Mouse (Mus musculus) erythroid progenitor cell, adult 5-6 weeks (primary cell): Measurements from ENCODE around the gene Zfp593. TPM values are rescaled to one million over a fixed set of nuclear protein-coding genes. Genes with fewer than 3 reads are reported as not detected.
A peak's percentile ranks its signal among the peaks of the same experiment; 100 is the strongest.
"Not testable (repeated sequence)": the region's sequence is repeated elsewhere in the genome, so short reads cannot be mapped to it uniquely, and the experiment has no call there.

Source experiments
- ATAC-seq: replicated peaks from 2 replicates; pipeline ENCODE4 v1.8.0; 2016; ENCODE audit warnings: moderate number of reproducible peaks, mild to moderate bottlenecking, moderate TSS enrichment, inconsistent platforms; ENCODE audit not compliant: poor library complexity, low FRiP score, severe bottlenecking
- total RNA-seq, 2 experiments: library from RNA; stranded (forward) in 1 of 2; stranded (reverse) in 1 of 2; fragments of 150-400 nt in 1 of 2; fragments of 186-747, 209-891 nt in 1 of 2; gene quantifications; 2 replicates each; pipeline versions ENCODE4 v1.2.3 to v1.2.4; 2015 to 2017; ENCODE audit warnings: low replicate concordance in 2 of 2

The Zfp593 gene
- total RNA-seq (2015; ENCODE audit: low replicate concordance) (2.2 and 4.6 TPM in 2 replicates), total RNA-seq (2017; ENCODE audit: low replicate concordance) (not detected in 2 replicates)

DNA sequence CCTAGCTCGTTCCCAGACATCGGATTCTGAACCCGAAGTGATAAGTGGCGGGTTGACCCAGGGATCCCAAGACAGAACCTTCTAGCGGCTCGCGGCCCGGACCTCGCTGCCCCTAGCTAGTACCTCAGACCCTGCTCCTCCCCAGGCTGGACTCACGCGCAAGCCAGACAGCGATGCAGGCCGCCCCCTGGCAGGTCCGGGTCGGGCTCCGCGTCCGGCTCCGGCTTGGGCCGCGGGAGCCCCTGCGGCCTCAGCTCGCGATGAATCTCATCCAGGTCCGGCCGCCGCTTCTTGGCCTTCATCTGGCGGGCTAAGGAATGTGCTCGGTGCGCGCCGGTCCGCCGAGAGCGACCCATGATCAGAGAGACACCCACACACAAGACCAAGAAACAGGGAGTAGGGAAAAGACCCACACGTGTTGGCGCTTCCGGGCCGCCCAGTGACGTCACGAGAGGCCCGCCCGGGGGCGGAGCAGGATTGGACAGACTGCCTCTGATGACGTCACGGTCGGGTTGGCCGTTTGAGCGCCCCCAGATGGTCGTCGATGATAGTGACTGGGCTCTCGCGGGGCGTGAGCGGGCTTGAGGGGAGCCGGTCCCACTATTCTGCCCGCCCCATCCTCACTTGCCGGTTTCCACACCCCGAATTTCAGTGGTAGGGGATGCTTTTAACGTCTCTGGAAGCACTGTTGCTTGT is at the start of gene Zfp593:
Gene Zfp593, minus strand, starts transcription at position 445 of the 696 bp plus-strand sequence.
- ATAC-seq, result peak; percentile 81

DNA sequence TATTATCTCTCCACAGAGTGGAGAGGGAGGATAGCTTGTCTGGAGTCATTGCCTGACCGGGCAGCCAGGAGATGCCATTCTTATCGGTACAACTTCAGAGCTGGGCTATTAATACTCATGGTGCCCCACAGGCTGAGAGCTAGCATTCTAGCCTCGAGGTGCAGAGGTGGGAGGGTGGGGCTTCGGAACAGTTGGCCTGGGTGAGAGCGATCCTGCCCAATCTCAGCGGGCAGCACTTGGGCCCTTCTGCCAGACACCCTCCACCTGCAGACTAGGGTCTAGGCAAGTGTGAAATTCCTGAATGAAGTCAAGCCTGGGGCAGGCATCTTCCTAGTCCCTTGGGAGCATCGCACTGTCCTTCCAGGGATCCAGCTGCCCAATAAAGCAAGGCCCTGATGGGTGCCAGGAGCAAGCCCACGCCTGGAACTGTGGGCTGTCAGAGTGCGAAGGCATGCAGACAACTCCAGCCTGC is 48.3 kb upstream of the Zfp593 start:
- ATAC-seq, result no peak

DNA sequence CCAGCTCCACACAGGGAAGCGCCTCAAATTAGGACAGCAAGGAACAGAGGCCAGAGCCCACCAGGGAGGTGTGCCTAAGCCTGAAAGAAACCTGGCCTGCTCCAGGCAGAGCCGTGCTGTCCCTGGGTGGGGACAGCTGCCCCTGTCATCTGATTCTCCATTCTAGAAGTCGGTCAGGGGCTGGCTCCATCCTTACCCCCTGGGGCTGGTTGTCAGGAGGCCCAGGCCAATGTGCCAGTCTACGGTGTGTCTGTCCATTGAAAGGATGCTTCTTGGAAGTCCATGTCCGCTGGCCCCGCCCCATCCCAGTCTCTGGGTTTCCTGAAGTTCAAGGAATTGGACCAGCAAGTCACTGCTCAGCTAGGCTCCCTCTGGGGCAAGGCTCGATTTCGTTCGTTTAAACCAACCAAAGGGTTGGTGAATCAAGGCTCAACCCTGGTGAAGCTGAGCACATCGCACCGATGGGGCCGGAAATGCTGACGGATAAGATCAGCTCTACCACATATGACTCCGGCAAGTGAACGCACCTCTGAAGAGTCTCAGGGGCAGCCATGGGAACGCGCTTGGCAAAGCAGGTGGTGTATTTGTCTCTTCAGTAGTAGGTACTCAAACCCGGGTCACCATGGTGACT is 47.8 kb upstream of the Zfp593 start:
- ATAC-seq, result no peak

DNA sequence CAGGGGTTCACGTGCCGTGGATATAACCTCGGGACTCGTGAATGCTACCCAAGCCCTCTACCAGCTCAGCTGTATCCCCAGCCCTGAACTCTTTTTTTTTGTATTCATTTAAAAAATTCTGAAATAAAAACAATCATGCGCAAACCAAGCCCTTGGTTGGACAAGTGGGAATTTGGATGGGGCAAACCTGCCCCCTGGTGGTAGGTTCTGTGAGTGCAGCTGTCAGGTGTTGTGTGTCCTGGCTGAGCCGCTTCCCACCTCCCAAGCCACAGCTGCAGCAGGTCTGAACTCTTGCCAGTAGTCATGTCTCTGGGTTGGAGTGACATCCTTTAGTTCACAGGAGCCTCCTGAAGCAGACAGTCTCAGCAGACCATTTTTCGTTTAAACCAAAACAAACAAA is 46.7 kb upstream of the Zfp593 start:
- peak; percentile 50 for ATAC-seq

DNA sequence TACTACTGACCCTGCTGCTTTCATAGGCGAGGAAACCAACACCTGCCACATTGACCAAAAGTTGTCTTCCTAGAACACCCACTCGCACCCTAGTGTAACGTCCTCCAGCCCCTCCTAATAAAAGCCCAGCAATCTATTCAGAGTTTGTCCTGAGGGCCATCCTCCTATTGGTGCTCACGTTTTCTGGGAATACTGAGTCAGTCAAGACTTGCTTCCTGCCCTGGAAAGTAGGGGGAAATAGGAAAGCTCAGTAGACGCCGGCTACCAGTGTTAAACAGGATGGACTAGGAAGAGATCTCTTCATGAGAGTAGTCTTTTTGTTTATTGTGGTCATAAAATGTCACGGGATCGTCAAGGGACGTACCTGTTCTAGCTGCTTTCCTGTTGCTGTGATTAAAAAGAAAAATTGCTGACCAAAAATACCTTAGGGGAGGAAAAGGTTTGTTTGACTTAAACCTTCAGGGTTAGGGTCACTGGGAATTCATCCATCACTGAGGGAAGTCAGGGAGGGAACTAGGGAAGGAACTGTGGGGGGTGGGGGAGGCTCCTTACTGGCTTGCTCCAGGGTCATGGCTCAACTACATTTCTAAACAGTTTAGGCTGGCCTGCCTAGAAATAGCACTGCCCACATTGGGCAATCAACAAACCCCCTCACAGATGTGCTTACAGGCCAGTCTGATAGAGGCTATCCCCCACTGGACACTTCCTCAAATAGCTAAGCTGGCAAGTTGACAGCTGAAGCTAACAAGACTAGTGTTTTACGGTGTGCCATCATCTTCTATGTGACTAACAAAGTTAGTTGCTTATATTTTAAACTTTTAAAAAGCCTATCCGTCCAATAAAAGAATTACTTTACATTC is 43.2 kb upstream of the Zfp593 start:
- ATAC-seq, result no peak

DNA sequence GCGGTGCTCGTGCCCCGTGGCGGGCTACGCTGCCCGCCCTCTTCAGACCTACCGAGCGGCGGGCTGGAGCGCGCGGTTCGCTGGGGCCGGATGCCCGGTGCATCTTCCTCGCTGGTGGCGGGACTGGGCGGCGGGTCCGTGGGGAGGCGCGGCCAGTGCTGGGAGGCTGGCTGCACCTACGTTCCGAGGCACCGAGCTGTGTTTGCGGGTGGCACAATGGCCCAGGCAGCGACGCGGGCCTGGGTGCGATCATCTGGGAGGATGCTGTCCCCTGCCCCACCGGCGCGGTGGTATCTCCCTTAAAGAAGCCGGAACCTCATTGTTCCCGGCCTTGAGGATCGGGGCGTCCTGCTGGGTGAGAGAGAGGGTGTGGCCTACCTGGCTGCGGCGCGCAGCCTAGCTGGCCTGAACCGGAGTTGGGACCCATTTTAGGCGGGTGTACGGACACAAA is 42.2 kb upstream of the Zfp593 start, which contains the start of gene Pdik1l:
Gene Pdik1l, minus strand, starts transcription at position 321 of the 451 bp plus-strand sequence.
- ATAC-seq, result peak; percentile 75

DNA sequence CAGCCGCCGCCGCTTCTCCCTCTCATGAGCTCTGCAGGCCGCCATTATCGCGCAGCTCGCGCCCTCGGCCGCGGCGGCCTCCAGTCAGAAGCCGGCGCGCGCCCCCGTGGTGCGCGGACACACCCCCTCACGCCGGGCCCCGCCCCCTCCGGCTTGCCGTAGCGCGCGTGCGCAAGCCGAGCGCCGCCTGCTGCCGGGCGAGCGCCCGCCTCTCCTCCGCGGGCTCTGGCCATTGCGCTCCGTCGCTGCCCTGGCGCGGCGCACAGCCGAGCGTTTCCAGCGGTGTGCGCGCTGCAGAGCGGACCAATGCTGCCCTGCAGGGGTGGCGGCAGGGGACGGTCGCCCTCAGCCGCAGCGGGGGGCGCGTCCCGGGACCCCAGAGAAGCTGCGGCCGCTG is 41.8 kb upstream of the Zfp593 start:
- peak; percentile 72 for ATAC-seq

DNA sequence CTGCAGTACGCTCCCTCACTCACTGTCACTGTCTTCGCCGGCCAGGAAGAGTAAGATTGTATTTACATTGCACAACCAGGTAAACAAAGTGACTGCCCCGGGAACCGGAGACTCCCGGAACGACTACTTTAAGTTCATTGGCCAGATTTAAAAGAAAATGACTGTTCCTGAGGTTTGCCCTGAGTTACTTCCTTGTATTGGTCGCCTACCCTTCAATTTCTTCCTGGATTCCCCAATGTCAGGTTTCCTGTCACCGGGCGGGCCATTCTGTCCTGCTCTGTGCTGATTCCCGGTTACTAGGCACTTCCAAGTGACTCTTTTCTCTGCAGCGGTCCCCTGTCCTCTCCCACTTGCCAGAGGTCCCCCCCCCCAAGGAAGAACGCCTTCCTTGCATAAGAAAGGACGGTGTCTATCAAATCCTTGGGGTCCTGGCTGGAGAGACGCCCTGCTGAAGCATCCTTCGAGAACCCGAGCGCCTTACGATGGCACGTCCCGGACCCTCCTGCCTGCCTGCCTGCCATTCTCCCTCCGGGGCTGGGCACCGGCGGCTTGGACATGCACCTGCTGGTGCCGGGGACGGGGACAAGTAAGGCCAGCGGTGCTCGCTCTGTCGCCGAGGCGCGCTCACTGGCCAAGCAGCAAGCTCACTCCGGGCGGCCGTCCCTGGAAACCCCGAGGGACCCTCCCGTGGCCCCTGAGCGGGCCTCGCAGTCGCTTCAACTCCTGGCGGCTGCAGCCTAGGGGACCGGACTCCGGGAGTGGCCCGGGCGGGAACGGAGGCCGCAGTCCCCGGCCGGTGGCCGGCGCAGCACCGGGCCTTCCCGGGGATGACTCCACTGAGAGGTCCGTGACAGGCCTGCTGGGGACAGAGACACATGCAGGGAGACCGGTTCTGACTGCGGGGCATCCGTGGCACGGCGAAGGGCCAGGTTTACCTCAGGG is 41.1 kb upstream of the Zfp593 start:
- peak; percentile 5; the same call in 1 of the 2 replicates for ATAC-seq

DNA sequence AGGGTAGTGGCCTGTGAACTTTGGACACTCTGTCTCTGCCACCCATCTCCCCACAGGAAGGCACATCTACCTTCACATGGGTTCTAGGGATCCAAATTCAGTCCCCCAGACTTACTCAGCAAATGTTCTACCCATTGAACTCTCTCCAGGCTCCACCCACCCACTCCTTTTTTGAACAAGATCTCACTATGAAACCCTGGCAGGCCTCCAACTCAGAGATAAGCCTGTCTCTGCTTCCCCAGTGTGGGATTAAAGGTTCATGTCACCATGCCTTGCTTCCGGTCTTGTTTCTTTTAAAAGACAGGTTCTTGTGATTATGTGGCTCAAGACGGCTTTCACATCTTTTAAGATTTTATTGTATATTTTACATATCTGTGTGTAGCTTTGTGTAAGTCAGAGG is 39.5 kb upstream of the Zfp593 start:
- peak; percentile 56 for ATAC-seq

DNA sequence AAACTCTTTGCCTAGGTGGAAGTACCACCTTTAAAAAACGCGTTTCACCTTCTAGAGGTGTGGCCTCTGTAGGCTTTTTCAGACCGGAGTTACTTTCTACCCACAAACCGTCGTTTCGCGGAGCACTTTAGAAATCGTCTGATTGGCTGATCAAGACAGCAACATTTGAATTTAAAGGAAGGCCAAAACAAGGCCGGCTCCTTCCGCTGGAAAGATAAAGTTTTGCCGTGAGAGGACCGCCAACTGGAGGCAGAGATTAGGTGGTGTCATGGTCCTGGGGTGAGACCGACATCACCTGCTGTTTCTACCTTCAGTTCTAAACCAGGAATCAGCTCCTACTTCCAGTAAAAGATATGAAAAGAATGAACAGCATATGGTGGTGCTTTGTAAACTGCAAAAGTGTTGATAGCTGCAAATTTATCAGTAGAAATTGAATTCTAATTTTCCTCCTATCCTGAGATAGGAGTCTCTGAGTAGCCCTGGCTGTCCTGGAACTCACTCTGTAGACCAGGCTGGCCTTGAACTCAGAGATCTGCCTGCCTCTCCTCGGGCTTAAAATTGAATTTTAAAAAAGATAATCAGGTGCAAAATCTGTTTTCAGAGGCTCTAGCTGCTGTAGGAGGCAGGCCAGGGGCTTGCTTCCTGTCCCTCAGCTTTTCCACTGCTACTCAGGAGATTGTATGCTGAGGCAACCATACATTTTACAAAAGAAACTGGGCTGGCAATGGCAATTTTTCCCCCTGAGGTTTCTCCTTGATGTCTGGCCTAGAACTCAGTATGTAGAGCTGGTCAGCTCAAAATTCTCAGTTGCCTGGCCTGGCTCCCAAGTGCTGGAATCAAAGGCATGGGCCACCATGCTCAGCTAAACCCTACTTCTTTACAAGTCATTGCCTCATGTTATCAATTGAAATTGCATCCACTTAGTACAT is 28.3 kb upstream of the Zfp593 start:
- ATAC-seq, result peak; percentile 94

DNA sequence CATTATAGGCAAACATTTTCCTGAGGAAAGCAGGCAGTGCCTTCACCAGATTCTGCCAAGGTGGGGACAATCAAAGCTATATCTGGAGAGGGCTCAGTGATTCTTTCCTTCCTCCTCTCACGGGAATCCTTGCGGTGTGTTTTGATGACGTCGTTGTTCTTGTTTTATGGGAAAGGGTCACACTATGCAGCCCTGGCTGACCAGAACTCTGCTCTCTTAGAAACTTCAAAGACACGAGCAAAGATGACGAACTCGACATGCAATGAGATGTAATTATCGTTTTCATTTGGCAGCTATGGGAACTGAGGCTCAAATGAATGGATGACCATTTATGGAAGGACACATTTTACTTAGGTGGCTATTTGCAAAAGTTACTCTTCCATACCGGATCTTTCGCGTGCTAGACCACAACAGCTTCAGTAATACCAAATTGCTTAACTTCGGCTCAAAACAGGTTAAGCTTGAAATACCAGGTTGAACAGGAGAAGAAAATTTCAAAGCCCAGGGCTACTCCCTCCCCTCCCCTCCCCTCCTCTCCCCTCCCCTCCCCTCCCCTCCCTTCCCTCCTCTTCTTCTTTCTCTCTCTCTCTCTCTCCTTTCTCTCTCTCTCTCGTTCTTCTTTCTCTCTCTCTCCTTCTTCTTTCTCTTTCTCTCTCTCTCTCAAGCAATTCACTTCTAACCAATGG is 27.5 kb upstream of the Zfp593 start:
- 0 out of 2 replicates have a peak, but pooled peaks have one; percentile 12 for ATAC-seq

DNA sequence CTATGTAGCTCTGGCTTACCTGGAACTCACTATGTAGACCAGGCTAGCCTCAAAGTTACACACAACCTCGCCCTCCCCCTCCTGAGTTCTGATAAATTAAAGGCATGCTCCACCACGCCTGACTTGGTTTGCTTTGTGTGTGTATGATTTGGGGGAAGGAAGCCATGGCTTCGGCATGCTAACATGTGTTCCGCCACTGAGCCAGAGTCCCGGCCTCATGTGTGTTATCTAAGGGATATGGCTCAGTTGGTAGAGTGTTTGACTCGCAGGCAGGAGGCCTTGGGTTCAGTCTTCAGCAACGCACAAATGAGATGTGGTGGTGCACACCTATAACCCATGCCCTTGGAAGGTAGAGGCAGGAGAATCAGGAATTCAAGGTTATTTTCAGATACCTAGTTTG is 26.6 kb upstream of the Zfp593 start:
- ATAC-seq, result no peak

DNA sequence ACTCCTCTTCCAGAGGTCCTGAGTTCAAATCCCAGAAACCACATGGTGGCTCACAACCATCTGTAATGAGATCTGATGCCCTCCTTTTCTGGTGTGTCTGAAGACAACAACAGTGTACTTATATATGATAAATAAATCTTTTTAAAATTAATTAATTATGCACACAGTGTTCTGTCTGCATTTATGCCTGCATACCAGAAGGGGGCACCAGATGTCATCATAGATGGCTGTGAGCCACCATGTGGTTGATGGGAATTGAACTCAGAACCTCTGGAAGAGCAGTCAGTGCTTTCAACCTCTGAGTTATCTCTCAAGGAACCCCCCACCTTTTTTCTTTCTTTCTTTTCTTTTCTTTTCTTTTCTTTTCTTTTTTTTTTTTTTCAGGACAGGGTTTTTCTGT is 24.2 kb upstream of the Zfp593 start:
- ATAC-seq, result not testable (repeated sequence)

DNA sequence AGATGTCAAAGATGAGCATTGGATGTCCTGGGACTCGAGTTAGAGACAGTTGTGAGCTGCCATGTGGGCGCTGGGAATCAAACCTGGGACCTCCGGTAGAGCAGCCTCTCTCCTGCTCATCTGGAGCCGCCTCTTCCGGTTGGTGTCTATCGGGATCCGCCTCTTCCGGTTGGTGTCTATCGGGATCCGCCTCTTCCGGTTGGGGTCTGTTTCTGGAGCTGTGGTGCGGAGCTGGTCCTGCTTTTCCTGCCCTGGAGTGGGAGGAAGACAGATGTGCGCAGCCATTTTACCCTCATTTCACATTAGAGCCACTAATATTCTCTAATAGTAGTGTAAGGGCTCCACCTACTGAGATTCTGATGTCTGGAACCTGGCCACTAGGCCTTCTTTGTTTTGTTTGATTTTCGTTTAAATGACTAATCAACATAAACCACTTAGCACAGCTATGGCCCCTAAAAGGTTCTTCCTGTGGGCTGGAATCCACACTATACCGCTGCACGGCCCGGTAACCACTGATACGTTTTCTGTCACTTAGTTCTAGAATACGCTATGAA is 22.8 kb upstream of the Zfp593 start:
- ATAC-seq, result no peak

DNA sequence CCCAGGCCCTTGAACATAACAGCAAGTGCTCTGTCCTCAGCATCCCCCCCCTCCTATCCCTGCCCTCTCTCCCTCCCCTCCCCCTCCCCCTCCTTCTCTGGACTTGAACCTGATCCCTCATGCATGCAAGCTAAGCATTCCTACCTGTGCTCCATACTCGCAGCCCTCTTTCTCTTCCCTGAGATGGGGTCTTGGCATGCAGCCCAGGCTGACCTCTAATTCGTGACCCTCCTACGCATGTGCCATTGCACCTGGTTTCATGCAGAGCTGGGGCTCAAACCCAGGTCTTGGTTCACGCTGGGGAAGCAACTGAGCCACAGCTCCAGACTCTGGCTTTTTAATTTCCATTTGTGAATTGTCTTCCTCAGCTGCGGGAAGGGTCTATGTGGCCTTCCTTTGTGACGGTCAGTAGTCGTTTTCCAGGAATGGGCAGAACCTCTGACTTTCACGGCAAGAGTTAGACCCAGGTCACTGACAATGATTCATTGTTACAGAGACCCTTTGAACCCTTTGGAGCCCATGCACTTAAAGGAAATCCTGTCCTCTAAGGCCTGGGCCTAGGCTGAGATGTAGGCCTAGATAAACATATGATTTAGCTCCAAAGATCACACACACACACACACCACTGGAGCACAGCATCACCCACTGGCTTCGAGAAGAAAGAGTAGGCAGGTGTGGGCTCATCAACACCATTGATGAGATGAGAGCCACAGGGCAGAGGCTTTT is 20.6 kb upstream of the Zfp593 start:
- ATAC-seq, result no peak

DNA sequence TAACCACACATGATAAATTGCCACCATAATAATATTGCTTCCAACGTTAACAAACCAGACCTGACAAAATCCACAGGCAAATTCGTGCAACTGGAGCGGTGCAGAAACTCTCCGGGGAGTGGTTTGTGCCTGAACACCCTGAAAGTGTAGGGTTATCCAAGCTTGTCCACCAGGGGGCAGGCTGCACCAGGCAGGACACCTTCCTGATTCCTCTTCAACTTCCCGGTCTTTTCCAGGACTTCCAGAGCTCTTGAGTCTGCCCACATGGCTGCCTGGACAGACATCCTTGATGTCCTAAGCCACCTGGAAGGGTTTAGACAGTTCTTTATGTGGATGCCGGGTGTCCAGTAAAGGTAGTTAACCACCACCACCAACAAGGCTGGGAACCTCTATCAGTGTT is 17.8 kb upstream of the Zfp593 start:
- 0 out of 2 replicates have a peak, but pooled peaks have one; percentile 75 for ATAC-seq

DNA sequence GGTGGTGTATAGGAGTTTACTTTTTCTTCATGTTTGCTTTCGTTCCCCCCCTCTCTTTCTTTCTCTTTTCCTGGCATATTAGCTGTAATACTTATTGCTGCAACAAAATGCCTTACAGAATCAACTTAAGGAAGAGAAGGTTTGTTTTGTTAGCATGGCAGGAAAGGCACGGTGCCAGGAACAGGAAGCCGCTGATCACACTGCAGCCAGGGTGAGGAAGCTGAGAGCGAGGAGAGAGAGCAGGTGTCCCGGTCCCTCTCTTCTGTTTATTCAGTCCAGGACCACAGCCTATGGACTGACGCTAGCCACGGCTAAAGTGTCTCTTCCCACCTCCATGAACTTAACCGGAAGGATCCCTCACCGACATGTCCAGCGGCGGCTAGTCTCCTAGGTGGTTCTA is 13.0 kb upstream of the Zfp593 start:
- no peak for ATAC-seq
